Comparison of ENCODE assay signal across 14 mouse cellular contexts in the genomic region with DNA sequence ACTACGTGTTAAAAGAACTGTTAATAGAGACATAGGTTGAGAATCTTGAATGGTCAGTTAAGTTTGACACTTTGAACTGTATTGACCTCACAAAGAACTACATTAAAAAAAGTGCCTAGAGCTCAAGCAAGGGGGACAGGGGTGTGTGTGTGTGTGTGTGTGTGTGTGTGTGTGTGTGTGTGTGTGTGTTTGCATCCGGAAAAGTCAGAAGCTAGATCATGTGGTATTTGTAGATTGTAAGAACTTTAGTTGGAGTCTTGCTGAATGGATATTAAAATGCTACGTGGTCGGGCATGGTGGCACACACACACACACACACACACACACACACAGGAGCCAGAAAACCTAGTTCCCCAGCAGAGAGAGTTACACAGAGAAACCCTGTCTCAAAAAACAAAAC. TPM values are rescaled to one million over a fixed set of nuclear protein-coding genes. Genes with fewer than 3 reads are reported as not detected.
DNase-seq lines count a peak whose midpoint lies in the region; ATAC-seq and TF ChIP-seq lines count a peak whose summit lies in the region.
"Had no signal": no experiment of that assay in that cellular context is flagged by ENCODE, and none has a peak within 500 bp of the region (broad histone marks: within the 10 kb centered on the region; RNA-seq: fewer than 3 reads in every experiment).

No protein-coding gene starts in this region.

- peaks cover 33% of the 10 kb centered on the region for H3K79me2 ChIP-seq in MEL (ENCODE audit: control insufficient read depth, insufficient read depth, low read length, poor library complexity)

- 59% methylated on average over 4 of the region's 4 CpGs for WGBS in kidney, embryonic 15.5 days
- 16% methylated on average over 4 of the region's 4 CpGs for WGBS in liver, embryonic 15.5 days (ENCODE audit: insufficient replicate concordance)

- H3K9ac ChIP-seq in kidney, embryonic 15.5 days, result no peak overlapping the region
- H3K9ac ChIP-seq in MEL (ENCODE audit: control insufficient read depth, low read depth, low read length, poor library complexity, severe bottlenecking), result peak overlapping the region; percentile 95
- peak overlapping the region; percentile 69 for H3K9ac ChIP-seq in liver, embryonic 15.5 days

- H3K36me3 ChIP-seq in kidney, embryonic 15.5 days, result peaks cover 22% of the 10 kb centered on the region
- peaks cover 3 to 24% of the 10 kb centered on the region in 2 experiments; a peak in 3 of 4 replicates for H3K36me3 ChIP-seq in MEL (ENCODE audit: control insufficient read depth in 1 of 2, insufficient read depth in 2 of 2, low read length in 2 of 2)
- peaks cover 30% of the 10 kb centered on the region for H3K36me3 ChIP-seq in liver, embryonic 15.5 days (replicated peaks)

- peaks cover 33% of the 10 kb centered on the region for H3K4me1 ChIP-seq in kidney, embryonic 15.5 days
- peaks cover 0 to 12% of the 10 kb centered on the region in 2 experiments; a peak in 2 of 4 replicates for H3K4me1 ChIP-seq in MEL (ENCODE audit: control insufficient read depth in 1 of 2, insufficient read depth in 2 of 2, low read length in 2 of 2)
- H3K4me1 ChIP-seq in liver, embryonic 15.5 days (replicated peaks), result peaks cover 29% of the 10 kb centered on the region

- H3K9me3 ChIP-seq in kidney, embryonic 15.5 days (replicated peaks), result no peaks in the 10 kb centered on the region
- H3K9me3 ChIP-seq in MEL (replicated peaks; ENCODE audit: insufficient read depth, low read length), result no peaks in the 10 kb centered on the region
- H3K9me3 ChIP-seq in liver, embryonic 15.5 days (replicated peaks), result no peaks in the 10 kb centered on the region
- H3K9me3 ChIP-seq: embryonic facial prominence, embryonic 12.5 days had no signal

- no peak for ATAC-seq in kidney, embryonic 15.5 days (replicated peaks; ENCODE audit: low FRiP score)
- no peak for ATAC-seq in liver, embryonic 15.5 days (ENCODE audit: insufficient read depth)
- no peak for ATAC-seq in activated CD4-positive, CD25-positive, alpha-beta regulatory T cell, adult 4 months
- ATAC-seq: forebrain, embryonic 14.5 days had no signal

- H3K27ac ChIP-seq in kidney, embryonic 15.5 days, result peak overlapping the region; percentile 43; the same call in 1 of the 2 replicates
- peak overlapping the region; percentile 86 for H3K27ac ChIP-seq in MEL (ENCODE audit: control insufficient read depth, low read depth, low read length)
- H3K27ac ChIP-seq in liver, embryonic 15.5 days (replicated peaks), result peak overlapping the region; percentile 91; the same call in 1 of the 2 replicates

- H3K4me2 ChIP-seq in kidney, embryonic 15.5 days, result no peak overlapping the region
- peak overlapping the region; percentile 76 for H3K4me2 ChIP-seq in liver, embryonic 15.5 days

- TF ChIP-seq POLR2A in MEL (IDR thresholded peaks at IDR 0.05; ENCODE audit: control insufficient read depth in 1 of 2, insufficient read depth in 1 of 2, low read depth in 1 of 2, low read length in 2 of 2, poor library complexity in 1 of 2), result 0 out of 4 replicates have a peak, but pooled peaks of 1 of the 2 experiments have one; percentile 19

- no peak for DNase-seq in kidney, adult 18-20 months
- peak; percentile 80 for DNase-seq in 416B (ENCODE audit: low read depth)
- DNase-seq in MEL (ENCODE audit: low read depth, low spot score), result peak; percentile 71
- no peak for DNase-seq in left cerebral cortex, postnatal 25 days (ENCODE audit: low spot score in 2 of 2)
- DNase-seq in cerebellum, postnatal 4 days (ENCODE audit: low spot score in 2 of 2), result no peak
- DNase-seq: cerebellum, postnatal 25 days; gastrocnemius, postnatal 10 days; lung, adult 2 months; right cerebral cortex, postnatal 25 days had no signal

- no peak; a peak in 1 of 4 replicates for TF ChIP-seq EP300 in MEL (IDR thresholded peaks at IDR 0.05; ENCODE audit: low read depth in 1 of 2, low read length in 2 of 2)

- intact Hi-C loops in left cerebral cortex, postnatal 25 days (cut with DNase I), result no loop called here

- no peak for TF ChIP-seq CTCF in MEL (IDR thresholded peaks at IDR 0.05 in 2 of 3, conservative IDR thresholded peaks at IDR 0.05 in 1 of 3; ENCODE audit: control insufficient read depth in 1 of 3, insufficient read depth in 1 of 3, low read depth in 2 of 3, low read length in 3 of 3, poor library complexity in 1 of 3, severe bottlenecking in 1 of 3)

- no peak overlapping the region for H3K4me3 ChIP-seq in kidney, embryonic 15.5 days (replicated peaks)
- peak overlapping the region; percentile 55 to 60 for H3K4me3 ChIP-seq in MEL (ENCODE audit: control insufficient read depth in 1 of 2, insufficient read depth in 1 of 2, low read depth in 2 of 2, low read length in 2 of 2)
- H3K4me3 ChIP-seq in liver, embryonic 15.5 days (replicated peaks), result no peak overlapping the region; the same call in 1 of the 2 replicates

- no peaks in the 10 kb centered on the region for H3K27me3 ChIP-seq in kidney, embryonic 15.5 days
- no peaks in the 10 kb centered on the region for H3K27me3 ChIP-seq in MEL (ENCODE audit: control insufficient read depth in 1 of 2, insufficient read depth in 2 of 2, low read length in 2 of 2)
- no peaks in the 10 kb centered on the region for H3K27me3 ChIP-seq in liver, embryonic 15.5 days
- H3K27me3 ChIP-seq: embryonic facial prominence, embryonic 12.5 days had no signal

- no peak for TF ChIP-seq RAD21 in MEL (IDR thresholded peaks at IDR 0.05; ENCODE audit: low read depth, low read length)

TF ChIP-seq in MEL, 35 proteins besides CTCF, POLR2A, EP300 and RAD21:
- TF ChIP-seq MXI1 (IDR thresholded peaks at IDR 0.05; ENCODE audit: low read depth, low read length) (peak; percentile 27; the same call in 1 of the 2 replicates), ETS1 (IDR thresholded peaks at IDR 0.05; ENCODE audit: low read depth, low read length) (peak; percentile 46; the same call in 1 of the 2 replicates), ZNF384 (IDR thresholded peaks at IDR 0.05; ENCODE audit: low read depth, low read length) (peak; percentile 75), MYC (IDR thresholded peaks at IDR 0.05; ENCODE audit: low read depth, low read length) (0 out of 2 replicates have a peak, but pooled peaks have one; percentile 18), TAL1 (IDR thresholded peaks at IDR 0.05; ENCODE audit: low read length) (peak; percentile 15; the same call in 1 of the 2 replicates), MAZ (IDR thresholded peaks at IDR 0.05; ENCODE audit: low read depth, low read length) (no peak), TCF12 (IDR thresholded peaks at IDR 0.05; ENCODE audit: low read depth, low read length) (0 out of 2 replicates have a peak, but pooled peaks have one; percentile 10), USF2 (IDR thresholded peaks at IDR 0.05; ENCODE audit: borderline replicate concordance in 1 of 2, insufficient read depth in 1 of 2, low read depth in 1 of 2, low read length in 2 of 2) (no peak), USF1 (IDR thresholded peaks at IDR 0.05; ENCODE audit: low read depth, low read length) (peak; percentile 60)

RNA-seq across cellular contexts. Expression of gene Fbxo5, which starts 1.6 kb away (rescaled TPM):
- 75.5 and 79.6 TPM in 2 replicates for polyA plus RNA-seq in kidney, embryonic 15.5 days (2015; fragmentation: Nextera tagmentation; extraction: Ambion mirVana)
- total RNA-seq in MEL (2012; rRNA removed), result 41.0 and 48.7 TPM in 2 replicates
- polyA plus RNA-seq in MEL (2012; ENCODE audit: insufficient read depth in 1 of 2, insufficient read length in 2 of 2, low read depth in 1 of 2, low replicate concordance in 2 of 2, missing spikeins in 1 of 2), result 1,000 to 10,000 TPM in 1 of 2 experiments, 10 to 100 TPM in 1; 36.1 to 1,320 TPM
- 82.7 and 89.3 TPM in 2 replicates for polyA plus RNA-seq in liver, embryonic 15.5 days (2015; fragmentation: Nextera tagmentation; extraction: Ambion mirVana)
- under 1 TPM; 0.78 to 0.89 TPM for total RNA-seq in left cerebral cortex, postnatal 25 days (2021)
- polyA plus RNA-seq in activated CD4-positive, CD25-positive, alpha-beta regulatory T cell, adult 4 months (2017; shearing (Covaris generic)), result 10 to 100 TPM; 32.7 to 37.9 TPM

RNA-seq across cellular contexts. Expression of gene Mtrf1l, which starts 16.7 kb away (rescaled TPM):
- polyA plus RNA-seq in kidney, embryonic 15.5 days (2015; fragmentation: Nextera tagmentation; extraction: Ambion mirVana), result 14.5 and 15.3 TPM in 2 replicates
- total RNA-seq in MEL (2012; rRNA removed), result 4.0 and 4.6 TPM in 2 replicates
- 1 to 10 TPM in 1 of 2 experiments, not detected in 1; 5.6 TPM for polyA plus RNA-seq in MEL (2012; ENCODE audit: insufficient read depth in 1 of 2, insufficient read length in 2 of 2, low read depth in 1 of 2, low replicate concordance in 2 of 2, missing spikeins in 1 of 2)
- polyA plus RNA-seq in liver, embryonic 15.5 days (2015; fragmentation: Nextera tagmentation; extraction: Ambion mirVana), result 6.0 and 6.6 TPM in 2 replicates
- total RNA-seq in left cerebral cortex, postnatal 25 days (2021), result 10 to 100 TPM; 11.1 to 11.3 TPM
- 1 to 10 TPM; 4.4 to 5.5 TPM for polyA plus RNA-seq in activated CD4-positive, CD25-positive, alpha-beta regulatory T cell, adult 4 months (2017; shearing (Covaris generic))

Comparison
In these comparisons a context has a peak if more than half of its experiments do, and no peak if none do; other contexts are left out.
1. H3K4me3 ChIP-seq: peak in MEL (2 of 2); none in kidney, embryonic 15.5 days (single experiment) and liver, embryonic 15.5 days (single experiment).
2. DNase-seq: peak in 416B (single experiment) and MEL (single experiment); none in kidney, adult 18-20 months (single experiment), left cerebral cortex, postnatal 25 days (0 of 2) and cerebellum, postnatal 4 days (0 of 2).
3. Peak in every context shown above with its lines, with median percentiles within 50 percentile points of each other: H3K27ac ChIP-seq.